ENCODE assay signal across 9 mouse cellular contexts in genomic region chr12:33360729-33361128, GRCm38 (mm10). TPM values are rescaled to one million over a fixed set of nuclear protein-coding genes. Genes with fewer than 3 reads are reported as not detected.
DNase-seq lines count a peak whose midpoint lies in the region; ATAC-seq and TF ChIP-seq lines count a peak whose summit lies in the region.
"Had no signal": no experiment of that assay in that cellular context is flagged by ENCODE, and none has a peak within 500 bp of the region (broad histone marks: within the 10 kb centered on the region; RNA-seq: fewer than 3 reads in every experiment).

No protein-coding gene starts in this region.

- no peak for TF ChIP-seq EP300 in liver, postnatal 0 days (IDR thresholded peaks at IDR 0.05; ENCODE audit: low read depth)

- no peak overlapping the region for H3K9ac ChIP-seq in heart, embryonic 11.5 days (ENCODE audit: low read depth, low read length)
- H3K9ac ChIP-seq in liver, postnatal 0 days (replicated peaks) = no peak overlapping the region
- H3K9ac ChIP-seq: neural tube, embryonic 12.5 days had no signal

- ATAC-seq in heart, embryonic 11.5 days (replicated peaks; ENCODE audit: insufficient number of reproducible peaks, low FRiP score, low TSS enrichment) = no peak
- ATAC-seq in liver, postnatal 0 days = no peak
- ATAC-seq in erythroblast, adult 5-6 weeks (replicated peaks; ENCODE audit: low FRiP score, poor library complexity, severe bottlenecking) = no peak

- no peak for TF ChIP-seq CTCF in liver, postnatal 0 days (IDR thresholded peaks at IDR 0.05; ENCODE audit: low read depth)

- no peaks in the 10 kb centered on the region for H3K36me3 ChIP-seq in heart, embryonic 11.5 days (ENCODE audit: control insufficient read depth, insufficient read depth, low read length)
- H3K36me3 ChIP-seq in liver, postnatal 0 days (replicated peaks; ENCODE audit: insufficient read depth, low read length) = peaks cover 71% of the 10 kb centered on the region
- H3K36me3 ChIP-seq: neural tube, embryonic 12.5 days had no signal

- no peak overlapping the region for H3K27ac ChIP-seq in heart, embryonic 11.5 days (ENCODE audit: low read depth, low read length)
- no peak overlapping the region for H3K27ac ChIP-seq in liver, postnatal 0 days (ENCODE audit: low read depth)
- H3K27ac ChIP-seq: neural tube, embryonic 12.5 days had no signal

- no peak overlapping the region for H3K4me2 ChIP-seq in heart, embryonic 11.5 days
- H3K4me2 ChIP-seq in liver, postnatal 0 days (ENCODE audit: low read depth, low read length) = no peak overlapping the region
- H3K4me2 ChIP-seq: neural tube, embryonic 12.5 days had no signal

- DNase-seq in heart, adult 11 months = peak; percentile 94
- peak; percentile 64 for DNase-seq in Muller cell, postnatal 12 days (ENCODE audit: inconsistent ontology term)
- DNase-seq in cerebellum, postnatal 25 days = peak; percentile 92 to 95
- peak; percentile 42 for DNase-seq in kidney, adult 9 months
- DNase-seq in lung, postnatal 14 days = peak; percentile 61
- DNase-seq in liver, postnatal 0 days = no peak

- H3K27me3 ChIP-seq in heart, embryonic 11.5 days (ENCODE audit: control insufficient read depth, insufficient read depth, low read length) = no peaks in the 10 kb centered on the region
- no peaks in the 10 kb centered on the region for H3K27me3 ChIP-seq in liver, postnatal 0 days (ENCODE audit: insufficient read depth, low read length)
- H3K27me3 ChIP-seq: neural tube, embryonic 12.5 days had no signal

- H3K4me3 ChIP-seq in heart, embryonic 11.5 days (ENCODE audit: low read depth, low read length) = no peak overlapping the region
- no peak overlapping the region for H3K4me3 ChIP-seq in liver, postnatal 0 days (ENCODE audit: low read depth, low read length)
- H3K4me3 ChIP-seq: neural tube, embryonic 12.5 days had no signal

- H3K4me1 ChIP-seq in heart, embryonic 11.5 days (ENCODE audit: control insufficient read depth, insufficient read depth, low read length) = peaks cover 3% of the 10 kb centered on the region; the same call in 1 of the 2 replicates
- H3K4me1 ChIP-seq in liver, postnatal 0 days (ENCODE audit: insufficient read depth) = no peaks in the 10 kb centered on the region
- H3K4me1 ChIP-seq: neural tube, embryonic 12.5 days had no signal

- H3K9me3 ChIP-seq in heart, embryonic 11.5 days (replicated peaks; ENCODE audit: control insufficient read depth, low read length) = no peaks in the 10 kb centered on the region
- H3K9me3 ChIP-seq in liver, postnatal 0 days (ENCODE audit: low read length) = no peaks in the 10 kb centered on the region
- H3K9me3 ChIP-seq: neural tube, embryonic 12.5 days had no signal

- WGBS in heart, embryonic 11.5 days (ENCODE audit: insufficient replicate concordance) = 67% methylated on average over 6 of the region's 6 CpGs
- WGBS in liver, postnatal 0 days (ENCODE audit: insufficient replicate concordance) = 86% methylated on average over 6 of the region's 6 CpGs

RNA-seq across cellular contexts. Expression of gene Efcab10, which starts 33.9 kb away (rescaled TPM):
- not detected in 2 replicates for polyA plus RNA-seq in heart, embryonic 11.5 days (2014; fragmentation: Nextera tagmentation; extraction: Ambion mirVana)
- polyA plus RNA-seq in liver, postnatal 0 days (2015; fragmentation: Nextera tagmentation; extraction: Ambion mirVana) = not detected in 2 replicates
- total RNA-seq in erythroblast, adult 5-6 weeks (2015; ENCODE audit: low replicate concordance) = not detected in 2 replicates
- not detected in 2 replicates for total RNA-seq in erythroblast, adult 5-6 weeks (2017; ENCODE audit: low replicate concordance)
